Mouse (Mus musculus) cerebellum, postnatal 36 days (tissue): ENCODE data around the gene Otub2.
A peak's percentile ranks its signal among the peaks of the same experiment; 100 is the strongest.

Source experiments
- DNase-seq, 2 experiments: peaks; one replicate each; pipeline ENCODE4 v3.0.0; 2021 to 2022; ENCODE audit warnings: mixed read lengths in 2 of 2

Otub2 gene

DNA sequence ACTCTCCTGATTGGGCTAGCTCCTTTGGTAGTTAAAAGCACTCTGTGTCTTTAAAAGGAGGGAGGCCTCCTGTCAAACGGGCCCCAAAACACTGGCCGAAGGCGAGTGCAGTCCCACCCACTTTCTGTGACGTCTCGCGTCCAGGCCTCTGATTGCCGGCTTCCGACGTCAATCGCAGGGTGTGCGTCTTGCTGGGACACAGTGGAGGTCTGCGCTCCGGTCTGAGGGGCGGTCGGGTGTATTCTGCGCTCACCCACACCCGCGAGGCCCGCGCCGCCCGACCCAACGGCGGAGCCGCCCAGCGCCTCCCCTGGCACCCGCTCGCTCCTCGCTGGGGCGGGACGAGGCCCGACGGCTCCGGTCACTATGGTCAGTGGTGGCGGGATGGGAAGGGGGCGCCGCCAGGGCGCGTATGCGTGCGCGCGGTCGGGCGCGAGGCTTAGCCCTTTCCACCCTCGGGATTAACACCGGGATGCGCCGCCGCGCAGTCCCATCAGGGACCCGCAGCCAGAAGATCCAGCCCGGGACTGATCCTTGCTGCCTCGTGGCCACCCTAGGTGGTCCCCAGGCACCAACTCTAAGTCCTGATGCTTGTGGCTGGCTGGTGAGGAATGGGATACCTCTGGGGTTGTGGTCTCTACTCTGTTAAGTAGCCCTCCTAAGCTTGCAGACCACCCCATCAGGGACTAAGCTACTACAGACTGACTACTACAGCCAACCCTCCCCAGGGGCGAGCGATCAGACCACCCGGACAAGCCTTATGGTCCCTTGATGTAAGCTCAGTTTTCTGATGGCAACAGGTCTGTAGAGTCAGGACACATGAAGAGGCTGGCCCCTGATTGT, at the start of gene Otub2:
TSS of gene Otub2 (plus strand) at position 178 of the 843 bp plus-strand sequence.
- peak; percentile 96 to 97 for DNase-seq

DNA sequence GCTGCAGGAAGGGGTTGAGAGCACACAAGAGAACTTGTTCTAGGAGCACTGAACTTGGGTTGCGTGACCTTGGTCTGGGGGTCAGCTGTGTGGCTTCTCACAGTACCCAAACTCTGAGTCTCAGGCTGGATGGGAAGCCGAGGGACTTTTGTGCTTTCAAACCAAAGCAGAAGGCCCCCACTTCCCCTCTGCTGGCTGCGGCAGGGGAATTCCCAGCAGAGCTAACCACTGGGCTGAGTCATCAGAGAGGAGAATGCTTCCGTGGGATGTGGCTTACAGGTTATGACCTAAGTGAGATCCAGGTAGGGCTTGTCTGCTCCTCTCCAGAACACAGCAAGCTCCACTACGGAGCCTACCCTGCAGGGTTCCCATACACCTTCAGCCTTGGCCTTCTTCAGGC, 47.3 kb upstream of the Otub2 start:
- no peak for DNase-seq

DNA sequence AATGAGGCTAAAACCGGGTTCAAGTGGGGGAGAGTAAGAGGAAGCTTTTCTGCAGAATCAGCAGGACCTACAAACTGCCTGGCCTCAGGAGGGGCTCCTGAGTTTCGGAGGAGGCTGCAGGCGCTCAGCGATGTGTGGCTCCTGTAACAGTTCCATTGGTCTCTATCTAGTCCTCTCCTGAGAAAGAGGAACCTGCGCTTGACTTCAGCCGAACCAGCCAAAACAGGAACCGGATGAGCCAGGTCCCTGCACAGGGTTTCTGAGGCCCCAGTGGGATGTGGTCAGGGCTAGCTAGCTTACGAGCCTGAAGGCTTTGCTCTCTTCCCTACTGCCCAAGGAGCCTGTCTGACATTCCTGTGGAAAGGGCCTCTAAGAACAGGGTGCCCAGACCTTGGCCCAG, 45.0 kb upstream of the Otub2 start:
- DNase-seq = no peak

DNA sequence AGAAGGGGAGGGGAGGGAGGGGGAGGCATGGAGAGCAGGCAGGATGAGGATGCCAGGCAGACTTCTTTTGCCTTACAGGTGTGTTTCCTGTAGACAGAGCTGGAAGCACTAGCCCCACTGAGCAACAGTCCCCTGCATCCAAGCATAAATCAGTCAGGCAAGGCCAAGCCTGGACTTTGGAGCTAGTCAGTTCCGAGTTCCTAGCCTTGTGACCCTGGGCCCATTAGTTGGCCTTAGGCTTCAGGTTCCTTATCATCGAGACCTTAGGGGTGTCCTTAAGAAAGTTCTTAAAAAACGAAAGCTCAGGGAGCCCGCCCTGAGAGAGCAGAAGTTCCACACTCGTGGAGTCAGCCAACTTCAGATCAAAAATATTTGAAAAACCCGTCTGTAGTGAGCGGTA, 43.5 kb upstream of the Otub2 start:
- DNase-seq = no peak

DNA sequence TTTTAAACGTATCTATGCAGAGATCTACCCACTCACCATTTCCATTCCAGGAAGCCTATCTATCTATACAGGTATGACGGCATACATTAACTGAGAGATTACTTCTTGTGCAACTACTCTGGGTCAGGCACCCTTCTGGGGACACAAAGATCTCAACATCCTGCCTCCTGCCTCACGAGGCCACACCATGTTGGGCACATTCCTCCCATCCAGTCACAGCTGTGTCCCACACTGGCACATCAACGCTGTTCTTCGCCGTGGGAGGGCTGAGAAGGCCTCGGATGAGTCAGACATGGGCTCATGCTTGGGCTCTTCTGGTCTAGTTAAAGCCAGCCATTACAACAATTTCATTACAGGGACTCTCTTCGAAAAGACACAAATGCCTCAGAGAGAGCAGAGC, 41.5 kb upstream of the Otub2 start:
- no peak for DNase-seq

DNA sequence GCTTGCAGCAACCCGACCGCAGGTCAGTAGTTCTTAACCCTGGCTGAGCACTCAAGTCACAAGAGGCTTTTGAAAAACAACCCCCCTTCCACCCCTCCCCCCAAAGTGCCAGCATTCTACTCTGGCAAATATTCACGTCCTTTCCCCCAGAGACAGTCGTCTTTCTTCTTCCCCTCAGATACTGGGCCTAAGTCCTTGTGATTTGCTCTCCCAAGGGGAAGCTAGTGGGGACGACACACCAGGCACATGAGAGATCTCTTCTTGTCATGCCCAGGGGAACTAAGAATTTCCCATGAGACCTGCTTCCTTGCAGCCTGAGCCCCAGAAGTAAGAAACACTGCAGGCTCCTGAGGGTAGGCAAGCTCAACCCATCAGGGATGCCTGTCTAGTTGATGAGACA, 41.1 kb upstream of the Otub2 start:
- no peak for DNase-seq

DNA sequence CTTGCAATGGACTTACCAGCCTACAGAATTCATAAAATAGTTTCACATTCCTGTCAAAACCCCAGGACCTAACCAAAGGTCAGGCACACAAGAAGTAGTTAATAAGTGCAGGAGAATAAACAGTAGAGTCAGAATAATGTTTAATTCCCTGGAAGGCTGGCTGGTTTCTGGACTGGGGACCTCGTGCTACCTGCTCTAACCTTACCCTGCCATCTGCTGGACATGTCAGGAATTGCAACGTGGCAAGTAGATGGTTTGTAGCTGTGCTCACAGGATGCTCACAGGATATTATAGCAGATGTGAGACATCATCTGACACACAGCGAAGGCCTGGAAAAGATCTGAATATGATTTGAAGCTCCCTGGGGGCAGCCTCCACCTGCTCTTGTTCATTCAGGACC, 40.0 kb upstream of the Otub2 start:
- DNase-seq = peak; percentile 80 to 86

DNA sequence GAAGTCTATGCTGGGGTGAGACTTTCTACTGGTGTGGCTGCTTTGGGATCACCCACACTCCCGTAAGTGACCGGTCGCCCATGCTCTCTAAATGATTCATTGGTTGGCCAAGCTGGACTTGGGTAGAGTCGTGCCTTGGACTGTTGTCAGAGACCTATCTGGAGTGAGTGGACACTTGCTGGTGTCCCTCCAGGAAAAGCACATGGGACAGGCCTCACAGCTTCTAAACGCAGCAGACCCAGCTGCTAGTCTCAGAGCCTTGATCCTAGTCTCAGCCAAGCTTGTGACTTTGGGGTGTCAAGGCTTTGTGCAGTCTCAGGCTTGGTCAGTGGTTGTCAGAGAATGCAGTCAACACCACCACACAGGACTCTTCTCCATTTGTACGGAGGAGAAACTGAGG, 35.7 kb upstream of the Otub2 start:
- no peak for DNase-seq

DNA sequence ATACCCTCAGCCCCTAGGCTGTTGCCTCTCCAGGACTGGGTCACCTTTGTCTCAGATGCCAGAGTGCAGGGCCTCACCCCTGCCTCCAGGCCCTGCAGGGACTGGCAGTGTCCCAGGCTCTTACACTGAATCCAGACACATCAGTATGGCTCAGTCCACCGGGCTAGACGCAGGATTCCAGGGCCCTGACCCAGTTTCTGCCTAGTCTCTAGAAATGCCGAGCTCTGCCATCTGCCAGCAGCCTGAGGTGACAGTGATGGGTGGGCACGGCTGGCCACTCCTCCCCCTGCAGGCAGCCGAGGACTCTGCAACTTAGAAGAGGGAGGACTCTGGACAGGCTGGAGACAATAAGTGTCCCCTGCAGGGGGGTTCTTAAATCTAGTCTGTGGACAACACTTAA, 34.9 kb upstream of the Otub2 start:
- peak; percentile 64 to 67 for DNase-seq

DNA sequence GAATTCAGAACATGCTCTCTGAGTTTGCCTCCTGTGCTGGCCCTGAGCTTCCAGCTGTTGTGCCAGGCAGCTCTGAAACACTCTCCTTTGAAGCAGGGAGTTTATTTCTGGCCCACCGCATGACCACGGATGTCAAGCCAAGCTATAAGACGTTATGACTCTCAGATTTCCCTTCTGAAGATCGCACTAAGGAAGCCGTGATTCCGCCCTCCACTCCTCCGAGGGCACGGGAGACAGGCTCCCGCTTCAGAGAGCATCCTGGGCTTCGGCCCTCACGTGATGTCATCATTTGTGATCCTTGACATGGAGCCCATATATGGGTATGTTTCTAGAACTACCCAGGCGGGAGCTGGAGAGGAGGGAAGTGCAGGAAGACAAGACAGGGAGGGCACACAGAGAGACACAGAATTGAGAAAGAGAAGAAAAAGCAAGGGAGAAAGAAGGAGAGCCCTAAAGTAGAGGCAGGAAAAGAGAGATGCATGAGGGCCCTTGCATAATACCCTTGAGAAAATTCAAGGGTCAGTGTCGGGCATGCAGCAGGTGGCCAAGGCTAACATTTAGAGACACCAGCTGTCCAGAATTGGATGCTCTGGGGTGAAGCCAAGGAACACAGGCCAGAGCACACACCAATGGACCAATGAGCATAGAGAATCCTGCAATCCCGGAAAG, 32.6 kb upstream of the Otub2 start, which contains the start of gene Asb2:
TSS of gene Asb2 (minus strand) at position 256 of the 669 bp plus-strand sequence.
- DNase-seq = no peak

DNA sequence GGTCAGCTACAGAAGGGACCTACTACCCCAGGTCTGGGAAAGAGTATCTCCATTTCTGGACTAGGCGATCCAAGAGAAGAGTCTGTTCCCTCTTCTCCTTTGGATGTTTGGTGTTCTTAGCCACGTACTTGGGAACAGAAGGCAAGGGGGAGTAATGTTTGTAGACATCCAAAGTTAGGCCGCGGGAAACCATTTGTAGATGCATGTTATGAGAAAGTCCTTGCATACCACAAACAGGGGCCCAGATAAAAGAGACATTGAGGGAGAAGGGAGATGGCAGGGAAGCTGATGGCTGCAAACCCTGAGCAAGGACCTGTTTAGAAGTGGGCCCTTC, 32.1 kb upstream of the Otub2 start:
- DNase-seq = no peak

DNA sequence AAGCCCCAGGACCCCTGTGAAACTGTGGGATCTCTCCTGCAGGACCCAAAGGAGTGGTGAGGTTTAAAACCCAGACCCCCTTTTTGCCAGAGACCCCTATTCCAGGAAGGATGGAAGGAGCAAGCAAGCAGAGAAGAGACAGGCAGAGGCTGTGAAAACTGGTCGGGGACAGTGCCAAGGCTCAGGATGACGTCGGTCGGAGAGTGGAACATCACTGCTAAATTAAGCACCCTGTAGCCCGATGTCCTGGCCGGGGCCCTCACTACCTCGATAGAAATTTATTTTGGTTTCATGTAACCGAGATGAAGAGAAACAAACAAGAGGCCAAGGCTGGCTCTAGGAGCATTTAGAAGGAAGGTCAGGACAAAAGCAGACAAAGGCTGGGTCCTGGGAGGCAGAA, 30.3 kb upstream of the Otub2 start:
- no peak for DNase-seq

DNA sequence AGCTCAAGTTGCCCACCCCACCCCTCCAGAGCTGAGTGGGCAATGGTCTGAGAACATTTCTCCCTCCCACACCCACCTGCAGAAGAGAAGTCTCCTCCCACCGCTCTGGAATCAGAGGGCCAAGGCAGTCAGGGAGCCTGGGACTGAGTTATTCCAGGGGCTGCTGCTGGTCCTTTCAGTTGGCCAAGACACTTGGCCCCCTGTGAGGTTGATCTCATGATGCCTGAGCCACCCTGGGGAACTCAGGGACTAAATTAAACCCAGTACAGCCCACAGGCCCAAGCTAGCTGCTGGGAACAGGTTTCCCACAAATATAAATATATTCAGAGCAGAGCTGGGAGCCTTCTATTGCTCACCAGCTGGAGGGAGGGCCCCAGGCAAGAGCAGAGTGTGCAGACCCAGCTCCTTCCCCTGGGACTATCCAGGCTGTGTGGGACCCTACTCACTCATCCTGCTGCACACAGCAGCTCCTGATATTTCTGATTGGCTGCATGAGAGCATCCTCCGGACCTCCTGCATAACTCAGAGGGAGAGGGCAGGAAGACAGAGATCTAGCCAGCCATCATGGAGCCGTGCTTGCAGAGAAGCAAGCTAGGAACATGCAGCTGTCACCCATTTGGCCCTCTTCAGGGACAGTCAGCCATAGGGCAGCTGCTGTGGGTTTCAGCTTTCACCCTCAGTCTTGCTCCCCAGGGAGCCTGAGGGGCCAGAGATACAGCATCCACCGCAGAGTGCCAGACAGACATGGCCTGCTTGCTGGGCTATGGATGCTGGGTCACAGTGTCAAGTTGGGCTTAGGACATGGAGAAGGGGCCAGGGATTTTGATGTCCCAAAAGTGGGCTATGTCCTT, 29.3 kb upstream of the Otub2 start:
- no peak for DNase-seq

DNA sequence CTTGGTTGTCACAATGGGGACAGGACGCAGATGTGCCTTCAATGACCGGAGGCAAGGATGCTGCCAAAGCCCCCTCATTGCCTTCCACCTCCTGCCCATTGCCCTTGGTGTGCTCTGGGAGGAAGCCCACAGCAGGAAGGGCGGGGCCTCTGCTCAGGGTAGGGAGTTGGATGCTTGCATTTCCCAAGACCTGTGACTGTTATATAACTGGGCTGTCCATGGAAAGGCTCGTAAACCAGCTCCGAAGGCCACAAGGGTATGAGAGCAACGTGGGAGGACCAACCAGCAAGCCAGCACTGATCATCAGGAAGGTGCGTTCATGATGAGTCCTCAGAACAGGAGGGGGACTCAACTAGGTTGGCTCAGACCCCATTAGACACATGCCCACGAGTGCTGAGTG, 27.7 kb upstream of the Otub2 start:
- no peak for DNase-seq

DNA sequence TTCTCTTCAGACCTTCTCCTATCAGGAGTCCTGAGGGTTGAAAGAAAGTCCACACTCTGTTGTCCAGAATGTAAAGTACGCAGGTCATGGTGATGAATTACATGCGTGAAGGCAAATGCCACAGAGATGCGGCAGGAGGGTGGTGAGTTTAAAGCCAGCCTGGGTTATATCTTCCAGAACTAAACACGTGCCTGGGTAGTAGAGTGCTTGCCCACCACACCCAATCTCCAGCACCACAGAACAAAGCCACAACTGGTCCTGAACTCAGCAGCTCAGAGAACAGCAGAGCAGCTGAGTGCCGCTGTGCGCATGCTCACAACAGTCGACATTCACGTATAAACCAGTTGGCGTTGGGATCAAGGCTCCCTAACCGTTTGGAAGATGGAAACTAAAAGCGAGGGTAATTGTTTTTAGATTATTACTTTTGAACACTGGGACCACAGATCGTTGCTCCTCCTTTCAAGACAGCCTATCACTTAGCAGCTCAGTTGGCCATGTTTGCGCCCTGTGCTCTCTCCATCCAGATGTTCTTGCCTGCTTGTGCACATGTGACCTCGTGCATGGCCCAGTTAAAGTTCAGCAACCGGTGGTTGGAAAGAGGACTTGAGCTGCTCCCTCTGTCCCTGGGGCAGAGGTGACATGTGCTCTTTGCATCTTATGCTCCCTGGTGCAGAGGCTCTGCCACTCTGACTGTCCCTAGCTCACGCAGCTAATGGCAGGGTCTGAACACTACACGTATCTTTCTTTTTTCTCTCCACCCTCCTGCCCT, 26.8 kb upstream of the Otub2 start:
- DNase-seq = no peak

DNA sequence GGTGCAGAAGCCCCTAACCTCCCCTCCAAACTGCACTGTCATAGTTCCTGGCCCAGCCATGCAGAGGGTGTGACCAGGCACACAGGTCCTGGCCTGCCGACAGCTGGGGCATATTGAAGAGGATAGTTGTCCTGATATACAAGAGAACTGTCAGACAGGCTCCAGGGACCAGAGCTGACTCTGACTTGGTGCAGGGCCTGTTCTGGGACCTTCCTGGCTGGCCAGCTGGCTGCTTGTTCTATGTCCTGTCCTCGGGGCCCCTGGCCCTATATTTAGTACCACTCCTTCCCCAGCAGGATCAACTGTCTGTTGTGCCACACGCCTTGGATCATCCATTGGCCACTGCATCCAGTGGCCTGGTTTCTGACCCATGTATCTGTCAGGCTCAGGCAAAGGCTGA, 26.1 kb upstream of the Otub2 start:
- no peak for DNase-seq

DNA sequence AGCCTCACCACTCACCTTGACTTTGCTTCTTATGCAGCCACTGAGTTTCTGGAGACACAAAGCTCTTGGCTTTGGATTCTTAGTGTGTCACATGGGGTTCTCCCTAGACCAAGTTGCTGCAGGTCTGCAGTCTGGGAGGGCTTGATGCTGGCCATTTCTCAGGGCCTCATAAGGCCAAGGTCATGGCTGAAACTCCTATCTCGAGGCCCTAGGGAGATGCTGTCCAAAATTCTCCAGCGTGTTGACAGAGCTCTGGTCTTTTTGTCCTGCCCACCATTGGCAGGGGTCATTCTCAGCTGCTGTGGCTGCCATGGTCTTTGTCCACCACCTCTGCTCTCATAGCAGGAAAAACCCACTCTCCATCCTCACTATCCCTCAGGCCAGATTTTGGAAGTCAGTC, 21.3 kb upstream of the Otub2 start:
- DNase-seq = no peak

DNA sequence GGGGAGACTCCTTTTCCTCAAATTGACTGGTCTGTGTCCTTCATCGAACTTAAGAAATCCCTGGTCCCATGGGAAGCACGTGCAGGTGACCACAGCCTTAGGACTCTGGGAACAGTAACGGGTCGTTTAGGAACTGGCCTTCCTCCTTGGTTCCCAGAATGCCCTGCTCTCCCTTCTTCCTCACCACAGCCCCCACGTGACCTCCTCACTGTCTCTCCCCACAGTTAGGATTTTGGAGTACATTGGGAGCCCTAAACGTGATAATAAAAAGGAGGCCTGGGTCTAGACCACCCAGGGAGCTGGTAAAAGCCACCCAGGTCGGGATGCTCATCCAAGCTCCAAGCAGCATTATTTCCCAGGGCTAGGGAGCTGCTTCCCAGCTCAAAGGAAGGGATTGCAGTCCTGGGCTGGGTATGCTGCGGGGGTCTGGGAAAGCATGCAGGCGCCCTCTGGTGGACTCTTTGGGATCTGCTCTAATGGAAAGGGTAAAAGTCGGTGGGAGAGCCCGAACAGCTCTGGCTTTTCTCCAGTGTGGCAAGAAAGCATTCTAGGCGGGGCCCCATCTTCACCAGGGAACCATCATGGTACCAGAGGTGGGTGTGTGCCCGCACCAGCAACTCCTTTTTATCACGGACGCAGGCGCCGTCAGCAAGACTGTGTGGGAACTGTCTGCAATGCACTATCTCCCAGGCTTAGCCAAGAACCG, 20.7 kb upstream of the Otub2 start:
- DNase-seq = peak; percentile 60 to 66

DNA sequence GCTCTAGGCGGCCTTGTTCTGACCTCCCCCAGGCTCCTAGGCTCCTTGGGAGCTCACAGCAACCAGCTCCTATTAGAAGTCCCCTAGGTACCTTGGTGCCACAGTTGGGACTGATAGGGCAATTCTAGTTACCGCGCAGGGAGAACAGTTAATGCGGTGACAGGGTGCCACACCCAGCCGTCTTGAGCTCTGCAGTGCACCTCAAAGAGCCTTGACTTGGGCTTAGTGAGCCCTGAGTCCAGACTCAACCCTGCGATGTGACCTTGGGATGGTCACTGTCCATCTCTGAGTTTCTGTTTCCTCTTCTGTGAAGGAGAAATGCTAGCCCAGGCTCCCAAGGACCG, 20.2 kb upstream of the Otub2 start:
- no peak for DNase-seq

DNA sequence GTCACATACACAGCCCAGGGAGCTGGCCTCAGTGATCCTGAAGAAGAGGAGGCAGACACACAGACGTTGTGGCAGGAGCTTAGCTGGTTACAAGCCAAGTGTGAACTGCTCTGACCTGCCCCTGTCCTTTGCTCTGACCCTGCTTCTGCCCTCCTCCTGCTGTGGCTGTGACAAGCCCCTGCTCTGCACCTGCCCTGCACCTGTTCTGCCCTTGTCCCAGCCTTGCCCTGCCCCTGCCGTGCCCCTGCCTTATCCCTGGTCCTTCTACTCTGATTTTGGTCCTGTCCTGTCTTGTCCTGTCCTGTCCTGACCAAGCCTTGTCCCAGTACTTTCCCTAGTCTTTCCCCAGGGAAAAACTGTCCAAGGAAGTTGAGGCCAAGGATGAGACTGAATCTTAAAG, 19.7 kb upstream of the Otub2 start:
- no peak for DNase-seq

DNA sequence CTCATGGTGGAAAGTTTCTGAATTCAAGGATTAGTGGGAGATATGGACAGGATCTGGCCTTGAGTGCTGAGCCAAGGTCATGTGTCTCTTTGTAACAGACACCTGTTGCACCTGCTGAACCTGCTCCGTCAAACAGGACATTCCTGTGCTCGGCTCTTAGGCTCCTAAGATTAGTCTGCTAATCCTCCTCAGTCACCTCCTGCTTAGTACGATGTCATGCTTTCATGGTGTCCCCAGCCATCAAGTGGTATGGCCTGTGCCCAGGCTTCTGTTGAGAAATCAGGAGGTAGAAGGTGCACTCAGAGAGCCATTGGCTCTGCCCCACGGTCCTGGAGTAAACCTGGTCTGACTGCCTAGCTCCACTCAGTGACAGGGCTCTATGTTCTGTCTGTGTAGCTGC, 17.6 kb upstream of the Otub2 start:
- DNase-seq = no peak

DNA sequence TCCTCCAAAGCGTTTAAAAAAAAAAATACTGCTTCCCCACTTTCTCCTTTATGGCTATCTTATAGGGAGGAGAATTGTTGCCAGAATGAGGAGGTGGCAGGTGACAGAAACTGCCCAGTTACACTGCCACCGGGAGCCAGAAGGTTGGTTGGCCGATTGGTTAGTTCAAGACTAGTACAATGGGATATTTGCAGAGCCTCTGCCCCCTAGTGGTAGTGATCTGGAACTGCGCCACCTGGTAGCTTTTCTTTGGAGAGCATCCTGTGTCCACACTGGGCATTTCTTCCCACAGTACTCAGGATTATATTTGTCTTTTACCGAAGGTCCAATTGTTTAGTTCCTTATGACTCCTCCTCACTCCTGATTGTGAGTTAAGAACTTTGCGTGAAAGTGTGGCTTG, 16.8 kb upstream of the Otub2 start:
- DNase-seq = peak; percentile 47 to 57
